Mouse (Mus musculus) cortical plate, adult 2 months (tissue): ENCODE measurements around the gene Skiv2l.

ENCODE experiments used
- CTCF ChIP-seq: fragments of 200-500 bp; IDR thresholded peaks from 2 replicates; pipeline ENCODE4 v1.5.1; 2011; ENCODE audit warnings: mild to moderate bottlenecking, control low read depth, low read length; ENCODE audit not compliant: insufficient read depth; ENCODE audit errors: extremely low read depth
- POLR2A ChIP-seq: fragments of 200-500 bp; IDR thresholded peaks from 2 replicates; pipeline ENCODE4 v1.6.1; 2011; ENCODE audit warnings: mild to moderate bottlenecking, low read length, control low read depth; ENCODE audit not compliant: insufficient read depth; ENCODE audit errors: extremely low read depth

DNA sequence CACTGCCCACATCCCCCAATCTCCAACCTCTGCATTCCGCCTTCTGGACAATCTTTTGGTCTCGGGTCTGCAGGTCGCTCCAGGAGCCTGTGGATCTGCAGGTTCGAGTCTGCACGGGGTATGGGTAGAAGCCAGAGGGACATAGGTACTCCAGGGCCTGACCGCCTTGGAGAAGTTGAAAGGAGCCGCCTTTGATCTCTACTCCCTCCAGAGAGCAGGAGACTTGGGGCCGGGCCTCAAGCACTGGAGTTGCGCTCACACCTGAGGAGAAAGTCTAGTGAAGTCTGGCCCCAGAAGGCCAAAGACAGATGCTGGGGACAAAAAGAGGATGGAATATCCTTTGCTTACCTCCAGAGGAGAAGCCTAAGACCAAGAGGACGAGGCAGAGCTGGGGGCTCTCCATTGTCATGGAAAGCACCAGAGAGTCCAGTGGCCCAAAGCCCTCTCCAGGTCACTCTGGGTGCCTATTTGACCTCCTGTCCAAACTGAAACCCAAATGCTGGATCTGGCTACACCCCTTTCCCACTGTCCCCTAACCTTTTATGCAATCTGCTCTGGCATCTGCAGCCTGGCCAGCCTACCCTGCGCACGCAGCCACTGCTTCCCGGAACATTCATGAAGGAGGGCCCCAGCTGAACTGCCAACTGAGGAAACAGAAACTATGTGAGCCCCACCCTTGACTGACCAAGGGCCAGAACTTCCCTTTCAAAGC is 11.8 kb upstream of the Skiv2l start:
- no peak for TF ChIP-seq CTCF
- TF ChIP-seq POLR2A = no peak
